Mouse (Mus musculus) embryonic facial prominence, embryonic 13.5 days (tissue): ENCODE measurements around the gene Shroom2. TPM values are rescaled to one million over a fixed set of nuclear protein-coding genes. Genes with fewer than 3 reads are reported as not detected.

ENCODE experiments used
- ATAC-seq: fragments of 200-750 bp; cut with Nextera tagmentation; 2 replicates; pipeline ENCODE4 v1.8.0; 2017; ENCODE audit warnings: low read depth; ENCODE audit not compliant: insufficient number of reproducible peaks, insufficient read depth, low FRiP score, low TSS enrichment
- H3K27ac ChIP-seq: fragments of 300-500 bp; sonication (generic); 2 replicates; pipeline ENCODE4 v1.5.1; 2015; ENCODE audit warnings: moderate library complexity, mild to moderate bottlenecking, inconsistent platforms
- H3K27me3 ChIP-seq: fragments of 300-500 bp; sonication (generic); 2 replicates; pipeline ENCODE4 v1.6.1; 2015; ENCODE audit warnings: mild to moderate bottlenecking, inconsistent platforms
- H3K36me3 ChIP-seq: fragments of 300-500 bp; sonication (generic); 2 replicates; pipeline ENCODE4 v1.6.1; 2015; ENCODE audit warnings: mild to moderate bottlenecking, inconsistent platforms
- H3K4me1 ChIP-seq: fragments of 300-500 bp; sonication (generic); 2 replicates; pipeline ENCODE4 v1.6.1; 2015; ENCODE audit warnings: inconsistent platforms
- H3K4me2 ChIP-seq: fragments of 300-500 bp; sonication (generic); 2 replicates; pipeline ENCODE4 v1.6.1; 2015; ENCODE audit warnings: moderate library complexity, mild to moderate bottlenecking, inconsistent platforms
- H3K4me3 ChIP-seq: fragments of 300-500 bp; sonication (generic); 2 replicates; pipeline ENCODE4 v1.5.1; 2015; ENCODE audit warnings: mild to moderate bottlenecking, inconsistent platforms
- H3K9ac ChIP-seq: fragments of 300-500 bp; sonication (generic); 2 replicates; pipeline ENCODE4 v1.6.1; 2015; ENCODE audit warnings: mild to moderate bottlenecking, inconsistent platforms
- H3K9me3 ChIP-seq: fragments of 300-500 bp; sonication (generic); 2 replicates; pipeline ENCODE4 v1.6.1; 2016; ENCODE audit warnings: inconsistent platforms
- WGBS: fragments of 180-500 bp; shearing (Covaris S2); methylation state at CpG from one replicate; pipeline ENCODE4 v1.1.7; 2015; ENCODE audit warnings: mixed read lengths; 5-methylcytosine and 5-hydroxymethylcytosine counted together
- polyA plus RNA-seq: library from polyadenylated mRNA; unstranded; fragments of >200 nt; fragmentation: Nextera tagmentation; extraction: Ambion mirVana; gene quantifications from 2 replicates; pipeline ENCODE4 v1.2.1, GENCODE M21; 2015

Gene Shroom2
- polyA plus RNA-seq = 4.7 and 5.1 TPM in 2 replicates

- no peaks in the 10 kb centered on the region for H3K4me1 ChIP-seq
- H3K4me2 ChIP-seq = peak within 1 kb of the TSS; percentile 62
- H3K36me3 ChIP-seq = no peaks in the 10 kb centered on the region
- WGBS = 22% methylated on average over 48 of the region's 55 CpGs
- H3K4me3 ChIP-seq = peak within 1 kb of the TSS; percentile 58
- H3K9ac ChIP-seq = peak within 1 kb of the TSS; percentile 74
- H3K9me3 ChIP-seq = no peaks in the 10 kb centered on the region
- no peak within 1 kb of the TSS for H3K27ac ChIP-seq
- peak; percentile 76 for ATAC-seq
- peaks cover 39% of the 10 kb centered on the region for H3K27me3 ChIP-seq
Observed at GRCm38 (mm10) chrX:152768891-152769599, at the start of gene Shroom2. TSS of gene Shroom2 (minus strand) at chrX:152769465.

- H3K27me3 ChIP-seq = peaks cover 4% of the 10 kb centered on the region
- no peak overlapping the region for H3K4me2 ChIP-seq
- no peak overlapping the region for H3K27ac ChIP-seq
- no peak overlapping the region for H3K9ac ChIP-seq
- H3K4me3 ChIP-seq = no peak overlapping the region
- ATAC-seq = no peak
- no peaks in the 10 kb centered on the region for H3K9me3 ChIP-seq
- no peaks in the 10 kb centered on the region for H3K36me3 ChIP-seq
- no peaks in the 10 kb centered on the region for H3K4me1 ChIP-seq
Observed at GRCm38 (mm10) chrX:152818996-152819395, 49.7 kb upstream of the Shroom2 start.

DNA sequence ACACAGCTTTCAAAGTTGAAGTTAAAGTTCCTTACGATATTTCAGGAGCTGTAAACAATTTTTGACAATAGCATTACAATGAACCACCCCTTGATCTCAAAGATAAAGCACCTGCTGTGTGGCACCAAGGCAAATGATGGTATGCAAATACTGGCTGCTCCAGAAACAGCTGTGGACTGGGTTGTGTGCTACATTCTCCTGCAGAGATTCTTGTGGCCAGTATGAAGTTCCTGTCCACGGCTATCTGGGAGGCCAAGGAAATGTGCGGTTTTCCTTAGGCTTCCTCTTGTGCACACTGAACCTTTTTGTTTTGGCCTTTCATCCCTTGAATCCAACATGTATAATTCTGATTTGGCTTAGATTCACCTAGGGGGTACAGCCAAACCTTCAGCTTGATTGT is 44.1 kb upstream of the Shroom2 start:
- Histone ChIP-seq H3K9me3 (no peaks in the 10 kb centered on the region), H3K36me3 (no peaks in the 10 kb centered on the region), H3K4me1 (no peaks in the 10 kb centered on the region), H3K9ac (no peak overlapping the region), H3K27ac (no peak overlapping the region), H3K4me3 (no peak overlapping the region), H3K27me3 (no peaks in the 10 kb centered on the region), H3K4me2 (no peak overlapping the region)
- WGBS = 80% methylated on average over 3 of the region's 3 CpGs
- ATAC-seq = no peak

- no peak overlapping the region for H3K4me3 ChIP-seq
- H3K27ac ChIP-seq = no peak overlapping the region
Observed at GRCm38 (mm10) chrX:152805317-152805716, 36.1 kb upstream of the Shroom2 start.

GRCm38 (mm10) chrX:152788611-152789010 is 19.3 kb upstream of the Shroom2 start:
- H3K27me3 ChIP-seq = peaks cover 10% of the 10 kb centered on the region; the same call in 1 of the 2 replicates
- no peak overlapping the region for H3K4me2 ChIP-seq
- no peak overlapping the region for H3K27ac ChIP-seq
- ATAC-seq = no peak
- WGBS = 68% methylated on average over 2 of the region's 2 CpGs
- H3K9me3 ChIP-seq = no peaks in the 10 kb centered on the region
- H3K9ac ChIP-seq = no peak overlapping the region
- no peak overlapping the region for H3K4me3 ChIP-seq
- no peaks in the 10 kb centered on the region for H3K4me1 ChIP-seq
- no peaks in the 10 kb centered on the region for H3K36me3 ChIP-seq

More at GRCm38 (mm10) chrX:152805317-152805716, 36.1 kb upstream of the Shroom2 start:
- H3K36me3 ChIP-seq = no peaks in the 10 kb centered on the region
- ATAC-seq = no peak
- H3K9me3 ChIP-seq = no peaks in the 10 kb centered on the region
- H3K9ac ChIP-seq = no peak overlapping the region
- peaks cover 6% of the 10 kb centered on the region; the same call in 1 of the 2 replicates for H3K27me3 ChIP-seq
- no peaks in the 10 kb centered on the region for H3K4me1 ChIP-seq
- H3K4me2 ChIP-seq = no peak overlapping the region

DNA sequence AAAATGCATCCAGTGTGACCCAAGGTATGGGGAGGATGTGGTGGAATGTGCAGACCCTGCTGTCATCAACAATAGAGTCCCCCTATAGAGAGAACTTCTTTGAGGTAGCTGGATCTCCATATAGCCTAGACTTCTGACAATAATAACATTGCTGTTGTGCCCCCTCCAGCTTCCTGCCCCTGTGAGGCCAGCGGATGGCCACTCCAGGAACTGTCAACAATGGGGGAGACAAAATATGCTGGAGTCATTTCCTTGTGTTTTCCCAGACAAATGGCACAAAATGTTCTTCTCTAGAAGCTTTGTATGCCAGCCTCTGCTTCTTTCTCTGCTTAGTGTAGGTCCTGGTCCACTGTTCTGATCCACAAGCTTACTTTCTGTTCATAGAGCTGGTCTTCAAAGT is 18.9 kb upstream of the Shroom2 start:
- Histone ChIP-seq H3K4me2 (no peak overlapping the region), H3K4me3 (no peak overlapping the region), H3K36me3 (no peaks in the 10 kb centered on the region), H3K9ac (no peak overlapping the region), H3K27me3 (peaks cover 10% of the 10 kb centered on the region; the same call in 1 of the 2 replicates), H3K9me3 (no peaks in the 10 kb centered on the region), H3K4me1 (no peaks in the 10 kb centered on the region), H3K27ac (no peak overlapping the region)
- ATAC-seq = no peak
- 68% methylated on average over 1 of the region's 1 CpGs for WGBS

DNA sequence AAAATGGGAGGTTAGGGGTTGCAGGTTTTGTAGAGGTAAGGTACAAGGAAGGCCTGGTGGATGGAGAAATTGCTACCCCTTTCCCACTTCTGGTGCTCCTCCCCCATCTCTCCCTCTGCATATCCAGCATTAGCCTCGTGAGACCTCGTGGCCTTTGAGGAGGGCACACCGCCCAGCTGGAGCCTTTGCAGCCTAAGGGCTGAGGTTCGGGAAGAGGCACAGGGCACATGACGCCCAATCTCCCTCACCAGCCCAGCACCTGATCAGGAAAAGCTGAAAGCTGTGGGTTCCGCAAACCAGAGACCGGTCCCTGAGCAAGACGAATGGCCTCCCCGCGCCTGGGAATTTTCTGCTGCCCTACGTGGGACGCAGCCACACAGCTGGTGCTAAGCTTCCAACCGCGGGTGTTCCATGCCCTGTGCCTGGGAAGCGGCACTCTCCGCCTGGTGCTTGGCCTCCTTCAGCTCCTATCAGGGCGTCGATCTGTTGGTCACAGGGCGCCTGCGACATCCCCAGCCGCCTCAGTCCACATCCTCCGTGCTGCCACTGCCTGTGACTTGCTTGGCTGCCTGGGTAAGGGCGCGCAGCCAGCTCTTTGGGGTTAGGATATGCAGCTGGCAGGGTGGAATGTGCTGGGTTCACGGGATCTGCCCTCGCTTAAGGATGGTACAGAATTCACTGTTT is 12.6 kb upstream of the Shroom2 start, which contains the start of gene Gpr143:
Gene Gpr143, plus strand, starts transcription at position 202 of the 684 bp plus-strand sequence.
- Histone ChIP-seq H3K36me3 (no peaks in the 10 kb centered on the region), H3K4me2 (peak within 1 kb of the TSS; percentile 55), H3K4me3 (peak within 1 kb of the TSS; percentile 24), H3K27me3 (peaks cover 22% of the 10 kb centered on the region), H3K4me1 (no peaks in the 10 kb centered on the region), H3K9me3 (no peaks in the 10 kb centered on the region), H3K9ac (no peak within 1 kb of the TSS), H3K27ac (no peak within 1 kb of the TSS)
- WGBS = 28% methylated on average over 26 of the region's 26 CpGs
- ATAC-seq = no peak

DNA sequence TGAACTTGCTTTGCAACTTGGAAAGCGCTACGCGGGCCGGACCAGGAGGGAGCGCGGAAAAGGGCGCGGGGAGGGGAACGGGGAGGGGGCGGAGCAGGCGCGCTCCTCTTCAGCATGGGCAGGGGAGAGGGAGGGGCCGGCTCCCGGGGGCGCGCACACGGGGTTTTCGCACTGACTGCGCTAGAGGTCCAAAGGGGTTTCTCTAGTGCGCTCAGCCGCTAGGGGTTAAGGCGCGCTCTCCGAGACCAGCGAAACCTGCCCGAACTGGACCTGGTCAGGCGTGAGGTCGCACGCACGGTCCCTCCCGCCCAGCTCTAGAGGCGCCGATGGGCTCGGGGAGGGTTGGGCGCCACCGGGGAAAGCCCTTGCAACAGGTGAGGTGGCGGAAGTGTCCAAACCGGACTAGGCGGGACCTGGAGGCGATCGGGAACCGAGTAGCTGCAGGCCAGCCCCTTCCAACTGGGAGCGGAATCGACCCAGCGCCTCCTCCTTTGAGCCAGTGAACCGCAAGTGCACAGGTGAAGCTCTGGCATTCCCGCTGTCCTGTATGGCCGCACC is 414 bp upstream of the Shroom2 start:
- Histone ChIP-seq H3K4me3 (peak overlapping the region; percentile 58), H3K27me3 (peaks cover 39% of the 10 kb centered on the region), H3K9me3 (no peaks in the 10 kb centered on the region), H3K9ac (peak overlapping the region; percentile 74), H3K4me2 (peak overlapping the region; percentile 62), H3K4me1 (no peaks in the 10 kb centered on the region), H3K36me3 (no peaks in the 10 kb centered on the region), H3K27ac (no peak overlapping the region)
- ATAC-seq = peak; percentile 90
- 20% methylated on average over 40 of the region's 48 CpGs for WGBS

GRCm38 (mm10) chrX:152764171-152764570 is 5.1 kb downstream of the Shroom2 start:
- WGBS = 57% methylated on average over 2 of the region's 2 CpGs
- Histone ChIP-seq H3K4me3 (no peak overlapping the region), H3K4me2 (no peak overlapping the region), H3K27me3 (peaks cover 18% of the 10 kb centered on the region), H3K9me3 (no peaks in the 10 kb centered on the region), H3K4me1 (no peaks in the 10 kb centered on the region), H3K27ac (no peak overlapping the region), H3K36me3 (no peaks in the 10 kb centered on the region), H3K9ac (no peak overlapping the region)
- ATAC-seq = no peak

DNA sequence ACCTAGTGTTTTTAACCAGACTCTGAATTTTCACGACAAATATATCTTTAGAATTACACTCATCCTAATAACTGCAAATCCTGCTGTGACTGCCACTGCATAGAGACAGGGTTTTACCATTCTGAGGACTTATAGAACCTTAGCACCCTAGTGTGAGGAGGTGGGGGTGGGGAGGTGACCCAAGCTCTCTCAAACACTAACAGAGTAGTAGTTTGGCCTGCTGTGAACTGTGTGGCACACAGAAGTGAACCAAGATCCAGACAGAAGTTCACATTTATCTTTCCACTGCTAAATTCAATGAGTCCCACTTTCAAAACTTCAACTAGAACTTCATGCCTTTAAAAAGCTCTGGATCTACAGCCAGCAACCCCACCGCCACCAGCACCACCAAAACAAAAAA is 6.4 kb downstream of the Shroom2 start:
- no peaks in the 10 kb centered on the region for H3K4me1 ChIP-seq
- ATAC-seq = no peak
- no peak overlapping the region for H3K4me3 ChIP-seq
- H3K27me3 ChIP-seq = peaks cover 7% of the 10 kb centered on the region; the same call in 1 of the 2 replicates
- no peaks in the 10 kb centered on the region for H3K9me3 ChIP-seq
- no peak overlapping the region for H3K9ac ChIP-seq
- no peak overlapping the region for H3K4me2 ChIP-seq
- H3K27ac ChIP-seq = no peak overlapping the region
- H3K36me3 ChIP-seq = no peaks in the 10 kb centered on the region
- 63% methylated on average over 2 of the region's 2 CpGs for WGBS

DNA sequence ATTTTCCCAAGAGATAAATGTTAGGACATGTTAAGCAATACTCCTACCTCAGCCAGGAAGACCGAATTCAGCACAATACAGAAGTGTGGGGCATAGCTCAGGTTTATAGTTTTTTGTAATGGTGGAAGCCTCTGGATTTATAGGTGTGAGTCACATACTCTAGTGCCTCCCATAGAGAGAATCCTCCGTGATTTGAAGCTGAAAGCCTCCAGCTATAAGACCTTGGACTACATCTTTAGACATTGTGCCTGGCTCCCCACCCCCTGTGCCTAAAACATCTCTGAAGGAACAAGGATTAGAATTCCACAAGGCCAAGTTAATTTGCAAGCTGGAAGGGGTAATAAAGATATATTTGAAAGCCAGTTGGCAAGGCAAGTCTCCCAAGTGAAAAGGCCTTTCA is 6.8 kb downstream of the Shroom2 start:
- Histone ChIP-seq H3K27ac (no peak overlapping the region), H3K9ac (no peak overlapping the region), H3K4me2 (no peak overlapping the region), H3K36me3 (no peaks in the 10 kb centered on the region), H3K4me3 (no peak overlapping the region), H3K9me3 (no peaks in the 10 kb centered on the region), H3K27me3 (peaks cover 3% of the 10 kb centered on the region; the same call in 1 of the 2 replicates), H3K4me1 (no peaks in the 10 kb centered on the region)
- no peak for ATAC-seq
- WGBS = 56% methylated on average over 2 of the region's 2 CpGs
